Mouse (Mus musculus) ES-Bruce4 (cell line): ENCODE measurements around the gene Slc25a36.

Source experiments
- CTCF ChIP-seq: IDR thresholded peaks from one replicate; pipeline ENCODE4 v1.8.1; 2011; ENCODE audit warnings: low read depth, low read length
- POLR2A ChIP-seq: IDR thresholded peaks from one replicate; pipeline ENCODE4 v1.8.1; 2011; ENCODE audit warnings: low read length; ENCODE audit not compliant: insufficient read depth

DNA sequence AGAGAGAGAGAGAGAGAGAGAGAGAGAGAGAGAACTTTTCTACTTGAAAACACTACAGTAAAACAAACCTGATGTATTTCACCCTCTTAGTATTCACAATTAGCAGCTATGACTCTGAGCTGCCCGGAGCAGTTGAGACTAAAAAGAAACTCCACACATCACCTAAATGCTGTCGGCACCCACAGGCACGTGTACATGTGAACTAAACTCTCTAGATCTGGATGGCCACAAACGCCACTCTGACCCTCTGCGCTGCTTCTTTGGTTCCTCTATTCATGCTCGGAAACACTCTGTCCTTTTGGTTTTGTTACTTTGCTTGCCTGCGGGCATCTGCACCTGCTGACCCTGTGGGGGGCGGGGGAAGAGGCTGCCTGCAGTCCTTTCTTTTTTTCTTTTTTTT lies 69.3 kb downstream of the Slc25a36 start:
- no peak for TF ChIP-seq POLR2A
- no peak for TF ChIP-seq CTCF
